Mouse (Mus musculus) liver, embryonic 12.5 days (tissue): ENCODE measurements around the gene Serhl. TPM values are rescaled to one million over a fixed set of nuclear protein-coding genes. Genes with fewer than 3 reads are reported as not detected.
A peak's percentile ranks its signal among the peaks of the same experiment; 100 is the strongest.

Experiments
- ATAC-seq: fragments of 200-750 bp; cut with Nextera tagmentation; 2 replicates; pipeline ENCODE4 v1.8.0; 2017; ENCODE audit warnings: moderate number of reproducible peaks, mild to moderate bottlenecking, moderate library complexity
- H3K27ac ChIP-seq: fragments of 300-500 bp; sonication (generic); 2 replicates; pipeline ENCODE4 v1.5.1; 2016; ENCODE audit warnings: mild to moderate bottlenecking
- H3K27me3 ChIP-seq: fragments of 300-500 bp; sonication (generic); replicated peaks from 2 replicates; pipeline ENCODE4 v1.6.1; 2016; ENCODE audit warnings: mild to moderate bottlenecking, moderate library complexity
- H3K36me3 ChIP-seq: fragments of 300-500 bp; sonication (generic); 2 replicates; pipeline ENCODE4 v1.6.1; 2016; ENCODE audit warnings: mild to moderate bottlenecking, moderate library complexity
- H3K4me1 ChIP-seq: fragments of 300-500 bp; sonication (generic); 2 replicates; pipeline ENCODE4 v1.6.1; 2016
- H3K4me2 ChIP-seq: fragments of 300-500 bp; sonication (generic); 2 replicates; pipeline ENCODE4 v1.6.1; 2016; ENCODE audit warnings: mild to moderate bottlenecking, moderate library complexity
- H3K4me3 ChIP-seq: fragments of 300-500 bp; sonication (generic); 2 replicates; pipeline ENCODE4 v1.5.1; 2016; ENCODE audit warnings: mild to moderate bottlenecking, moderate library complexity
- H3K9ac ChIP-seq: fragments of 300-500 bp; sonication (generic); 2 replicates; pipeline ENCODE4 v1.6.1; 2016; ENCODE audit warnings: mild to moderate bottlenecking, moderate library complexity
- H3K9me3 ChIP-seq: fragments of 300-500 bp; sonication (generic); replicated peaks from 2 replicates; pipeline ENCODE4 v1.6.1; 2016; ENCODE audit warnings: mild to moderate bottlenecking, moderate library complexity
- WGBS: fragments of 180-500 bp; shearing (Covaris S2); methylation state at CpG from one replicate; pipeline ENCODE4 v1.1.7; 2016; ENCODE audit not compliant: insufficient replicate concordance; 5-methylcytosine and 5-hydroxymethylcytosine counted together
- polyA plus RNA-seq: library from polyadenylated mRNA; unstranded; fragments of >200 nt; fragmentation: Nextera tagmentation; extraction: Ambion mirVana; gene quantifications from 2 replicates; pipeline ENCODE4 v1.2.1, GENCODE M21; 2016

Serhl gene
- polyA plus RNA-seq, 1 experiment from 2014 or later: 28.0 TPM

- whole genome bisulfite sequencing: 79% methylated on average over 11 of the region's 11 CpGs
- Histone ChIP-seq H3K36me3 (peaks cover 96% of the 10 kb centered on the region), H3K9ac (no peak overlapping the region), H3K4me2 (no peak overlapping the region), H3K4me3 (no peak overlapping the region), H3K9me3 (no peaks in the 10 kb centered on the region), H3K27ac (no peak overlapping the region), H3K27me3 (no peaks in the 10 kb centered on the region), H3K4me1 (peaks cover 30% of the 10 kb centered on the region)
- ATAC-seq: no peak
Observed at GRCm38 (mm10) chr15:83156929-83157666, 67.8 kb downstream of the Serhl start.

GRCm38 (mm10) chr15:83157667-83158064, 68.4 kb downstream of the Serhl start:
- no peaks in the 10 kb centered on the region for H3K27me3 ChIP-seq
- H3K4me2 ChIP-seq: no peak overlapping the region
- H3K4me1 ChIP-seq: peaks cover 33% of the 10 kb centered on the region
- ATAC-seq: no peak
- no peak overlapping the region for H3K9ac ChIP-seq
- no peaks in the 10 kb centered on the region for H3K9me3 ChIP-seq
- 94% methylated on average over 6 of the region's 6 CpGs for WGBS
- H3K36me3 ChIP-seq: peaks cover 100% of the 10 kb centered on the region
- 0 out of 2 replicates have a peak overlapping the region, but pooled peaks have one; percentile 46 for H3K27ac ChIP-seq
- H3K4me3 ChIP-seq: no peak overlapping the region

DNA sequence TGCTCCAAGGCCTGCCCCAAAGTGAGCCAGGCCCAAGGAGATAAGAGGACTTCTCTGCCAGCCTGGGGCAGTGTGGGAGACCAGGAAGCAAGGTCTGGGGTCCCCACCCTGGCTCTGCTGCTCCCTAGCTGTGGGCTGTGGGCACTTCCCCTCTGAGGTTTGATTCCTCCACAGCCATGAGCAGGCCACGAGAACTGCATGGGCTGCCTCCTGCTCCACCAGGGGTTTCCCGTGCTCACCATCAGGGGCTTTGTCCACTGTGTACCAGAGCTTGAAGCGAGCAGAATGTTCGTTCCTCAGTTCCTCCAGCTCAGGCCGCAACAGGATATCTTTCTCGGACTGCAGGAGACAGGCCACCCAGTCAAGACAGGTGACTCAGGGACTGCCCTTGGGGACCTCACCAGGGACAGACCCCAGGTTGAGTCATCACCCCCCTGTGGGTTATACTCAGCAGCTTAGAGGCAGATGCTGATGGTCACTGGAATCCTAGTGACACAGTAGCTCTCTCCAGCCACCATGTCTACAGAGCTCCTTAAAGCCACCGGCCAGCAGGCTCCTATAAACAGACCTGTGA, 69.4 kb downstream of the Serhl start:
- 74% methylated on average over 7 of the region's 7 CpGs for WGBS
- H3K4me3 ChIP-seq: no peak overlapping the region
- peaks cover 100% of the 10 kb centered on the region for H3K36me3 ChIP-seq
- H3K4me2 ChIP-seq: no peak overlapping the region
- peaks cover 41% of the 10 kb centered on the region for H3K4me1 ChIP-seq
- no peaks in the 10 kb centered on the region for H3K27me3 ChIP-seq
- H3K9me3 ChIP-seq: no peaks in the 10 kb centered on the region
- no peak overlapping the region for H3K9ac ChIP-seq
- ATAC-seq: peak; percentile 21; the same call in 1 of the 2 replicates
- H3K27ac ChIP-seq: peak overlapping the region; percentile 46; the same call in 1 of the 2 replicates

DNA sequence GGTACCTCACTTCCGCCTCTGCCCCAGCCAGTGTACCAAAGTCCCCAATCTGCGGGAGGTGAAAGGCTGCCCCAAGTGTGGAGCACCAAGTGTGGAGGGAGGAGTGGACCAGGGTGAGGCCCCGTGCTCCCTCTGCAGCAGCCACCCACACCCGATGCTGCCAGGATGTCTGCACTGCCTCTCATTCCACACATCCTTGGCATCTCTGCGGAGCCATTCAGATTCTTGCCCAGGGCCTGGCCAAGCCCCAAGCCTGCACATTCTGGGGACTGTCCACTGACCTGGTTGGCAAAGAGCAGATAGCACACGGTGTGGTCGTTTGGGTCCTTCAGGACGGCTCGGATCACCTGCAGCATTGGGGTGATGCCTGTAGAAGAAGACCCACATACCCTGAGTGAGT, 70.5 kb downstream of the Serhl start:
- Histone ChIP-seq H3K9me3 (no peaks in the 10 kb centered on the region), H3K27ac (no peak overlapping the region), H3K4me2 (no peak overlapping the region), H3K27me3 (no peaks in the 10 kb centered on the region), H3K4me3 (no peak overlapping the region), H3K36me3 (peaks cover 95% of the 10 kb centered on the region), H3K4me1 (peaks cover 45% of the 10 kb centered on the region), H3K9ac (no peak overlapping the region)
- WGBS: 94% methylated on average over 9 of the region's 9 CpGs
- no peak for ATAC-seq

- Histone ChIP-seq H3K9ac (no peak overlapping the region; the same call in 1 of the 2 replicates), H3K36me3 (peaks cover 95% of the 10 kb centered on the region), H3K4me3 (no peak overlapping the region), H3K4me1 (peaks cover 52% of the 10 kb centered on the region), H3K4me2 (no peak overlapping the region), H3K27ac (no peak overlapping the region), H3K27me3 (no peaks in the 10 kb centered on the region), H3K9me3 (no peaks in the 10 kb centered on the region)
- 88% methylated on average over 4 of the region's 4 CpGs for WGBS
- ATAC-seq: no peak
Observed at GRCm38 (mm10) chr15:83160561-83160960, 71.3 kb downstream of the Serhl start.

DNA sequence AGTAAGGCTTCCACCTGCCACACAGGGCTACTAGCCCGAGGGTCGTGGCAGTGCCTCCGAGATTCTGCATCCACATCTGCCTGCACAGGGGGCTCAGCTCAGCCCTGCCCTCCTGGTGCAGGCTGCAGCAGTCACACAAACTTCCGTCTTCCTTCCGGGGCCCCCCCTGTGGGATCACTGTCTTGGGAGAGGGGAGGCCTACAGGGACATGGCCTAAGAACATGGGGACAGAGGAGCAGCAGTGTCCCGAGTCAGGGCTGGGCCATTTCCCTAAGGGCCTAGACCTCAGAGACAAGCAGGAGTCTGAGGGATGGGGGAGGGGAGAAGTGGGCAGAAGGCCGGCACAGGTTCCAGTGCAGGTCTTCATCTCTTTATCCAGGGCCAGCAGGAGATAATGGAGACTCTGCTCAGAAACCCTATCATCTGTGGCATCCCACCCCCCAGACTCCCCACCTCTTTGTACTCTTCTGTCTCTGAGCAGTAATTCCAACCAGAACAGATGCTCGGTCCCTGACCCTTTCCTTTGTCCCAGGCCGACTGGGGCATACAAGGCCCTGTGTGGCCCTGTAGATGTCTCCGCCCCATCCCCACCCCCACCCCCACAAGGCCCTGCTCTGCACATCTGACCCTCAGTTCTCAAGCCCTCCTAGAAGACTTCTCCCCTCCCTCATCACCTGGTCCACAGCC, 71.9 kb downstream of the Serhl start:
- Histone ChIP-seq H3K36me3 (peaks cover 95% of the 10 kb centered on the region), H3K27me3 (no peaks in the 10 kb centered on the region), H3K4me3 (no peak overlapping the region), H3K4me2 (no peak overlapping the region), H3K9ac (no peak overlapping the region), H3K4me1 (peaks cover 54% of the 10 kb centered on the region), H3K9me3 (no peaks in the 10 kb centered on the region), H3K27ac (no peak overlapping the region)
- WGBS: 75% methylated on average over 10 of the region's 10 CpGs
- ATAC-seq: no peak

DNA sequence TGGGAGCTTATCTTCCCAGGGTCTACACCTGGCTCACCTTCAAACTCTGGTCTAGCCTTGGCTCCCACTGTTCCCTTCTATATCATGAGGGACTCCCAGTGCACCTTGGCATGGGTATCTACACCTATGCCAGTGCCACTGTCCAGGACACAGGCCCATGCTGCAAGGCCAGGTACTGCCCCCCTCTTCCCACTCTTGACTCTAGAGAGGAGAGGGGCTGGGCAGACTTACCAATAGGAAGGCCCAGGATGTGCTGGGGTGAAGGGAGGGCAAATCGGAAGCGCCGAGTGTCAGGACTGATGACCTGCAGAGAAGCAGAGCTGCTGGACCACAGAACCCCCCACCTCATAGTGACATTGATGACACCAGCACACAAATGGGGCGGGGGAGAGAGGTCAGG, 72.7 kb downstream of the Serhl start:
- H3K9me3 ChIP-seq: no peaks in the 10 kb centered on the region
- peaks cover 95% of the 10 kb centered on the region for H3K36me3 ChIP-seq
- H3K4me3 ChIP-seq: no peak overlapping the region
- no peak overlapping the region for H3K4me2 ChIP-seq
- H3K27ac ChIP-seq: no peak overlapping the region
- ATAC-seq: no peak
- WGBS: 91% methylated on average over 4 of the region's 4 CpGs
- no peak overlapping the region for H3K9ac ChIP-seq
- H3K4me1 ChIP-seq: peaks cover 62% of the 10 kb centered on the region
- H3K27me3 ChIP-seq: no peaks in the 10 kb centered on the region

GRCm38 (mm10) chr15:83162818-83163485, 73.6 kb downstream of the Serhl start:
- WGBS: 83% methylated on average over 11 of the region's 11 CpGs
- Histone ChIP-seq H3K9ac (no peak overlapping the region), H3K36me3 (peaks cover 95% of the 10 kb centered on the region), H3K4me3 (no peak overlapping the region), H3K4me2 (0 out of 2 replicates have a peak overlapping the region, but pooled peaks have one; percentile 13), H3K27ac (peak overlapping the region; percentile 54), H3K4me1 (peaks cover 71% of the 10 kb centered on the region), H3K9me3 (no peaks in the 10 kb centered on the region), H3K27me3 (no peaks in the 10 kb centered on the region)
- ATAC-seq: no peak

GRCm38 (mm10) chr15:83164971-83165471, 75.7 kb downstream of the Serhl start:
- peak overlapping the region; percentile 94 for H3K4me3 ChIP-seq
- peak overlapping the region; percentile 95 for H3K27ac ChIP-seq
- H3K4me1 ChIP-seq: peaks cover 83% of the 10 kb centered on the region
- peak overlapping the region; percentile 95 for H3K4me2 ChIP-seq
- peak; percentile 93 for ATAC-seq
- 31% methylated on average over 5 of the region's 5 CpGs for WGBS
- peak overlapping the region; percentile 97 for H3K9ac ChIP-seq
- H3K9me3 ChIP-seq: no peaks in the 10 kb centered on the region
- no peaks in the 10 kb centered on the region for H3K27me3 ChIP-seq
- peaks cover 86% of the 10 kb centered on the region for H3K36me3 ChIP-seq

DNA sequence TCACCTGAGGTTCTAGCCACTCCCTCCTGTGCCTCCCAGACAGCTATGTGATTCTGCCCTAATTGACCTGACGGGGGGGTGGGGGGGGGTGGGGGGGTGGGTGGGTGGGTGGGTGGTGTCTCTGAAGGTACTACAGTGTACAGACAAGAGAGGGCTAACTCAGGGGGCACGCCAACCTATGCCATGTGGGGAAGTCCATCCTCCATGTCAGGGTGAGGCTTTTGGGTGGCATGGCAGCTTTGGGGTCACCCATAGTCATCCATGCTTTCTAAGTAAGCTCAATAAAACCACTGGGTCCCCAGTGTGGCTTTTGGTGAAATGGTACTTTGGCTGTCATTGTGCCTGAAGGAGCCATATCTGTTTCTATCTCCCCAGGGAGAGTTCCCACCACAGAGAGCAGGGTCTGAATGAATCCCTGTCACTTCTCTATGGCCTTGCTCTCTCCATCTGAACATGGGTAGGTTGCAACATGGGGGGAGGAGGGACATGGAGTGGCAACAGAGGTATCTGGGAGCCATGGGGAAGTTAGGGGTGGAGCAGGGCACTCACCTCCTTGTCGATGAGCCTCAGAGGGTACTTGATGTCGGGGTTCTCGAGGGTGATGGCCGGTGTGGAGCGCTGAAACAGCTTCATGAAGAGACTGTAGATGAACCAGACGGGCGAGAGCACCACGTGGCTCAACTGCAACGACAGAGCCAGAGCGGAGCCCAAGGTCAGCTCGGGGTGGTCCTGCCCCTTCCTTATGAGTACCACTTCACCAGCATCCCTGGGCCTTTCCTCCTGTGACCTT, 76.4 kb downstream of the Serhl start:
- H3K4me2 ChIP-seq: peak overlapping the region; percentile 95
- peak overlapping the region; percentile 97 for H3K9ac ChIP-seq
- H3K4me3 ChIP-seq: peak overlapping the region; percentile 94
- 79% methylated on average over 13 of the region's 13 CpGs for WGBS
- no peaks in the 10 kb centered on the region for H3K27me3 ChIP-seq
- H3K27ac ChIP-seq: peak overlapping the region; percentile 95
- H3K9me3 ChIP-seq: no peaks in the 10 kb centered on the region
- no peak for ATAC-seq
- peaks cover 90% of the 10 kb centered on the region for H3K4me1 ChIP-seq
- peaks cover 79% of the 10 kb centered on the region for H3K36me3 ChIP-seq
